Mouse (Mus musculus) midbrain, embryonic 15.5 days (tissue): ENCODE measurements around the gene Snrpc. TPM values are rescaled to one million over a fixed set of nuclear protein-coding genes. Genes with fewer than 3 reads are reported as not detected.

Experiments used
- ATAC-seq: fragments of 200-750 bp; cut with Nextera tagmentation; replicated peaks from 2 replicates; pipeline ENCODE4 v1.8.0; 2017; ENCODE audit warnings: moderate TSS enrichment
- H3K27ac ChIP-seq: fragments of 300-500 bp; sonication (generic); 2 replicates; pipeline ENCODE4 v1.5.1; 2015; ENCODE audit warnings: mild to moderate bottlenecking, inconsistent platforms
- H3K27me3 ChIP-seq: fragments of 300-500 bp; sonication (generic); replicated peaks from 2 replicates; pipeline ENCODE4 v1.6.1; 2015; ENCODE audit warnings: inconsistent platforms
- H3K36me3 ChIP-seq: fragments of 300-500 bp; sonication (generic); replicated peaks from 2 replicates; pipeline ENCODE4 v1.6.1; 2015; ENCODE audit warnings: inconsistent platforms
- H3K4me1 ChIP-seq: fragments of 300-500 bp; sonication (generic); 2 replicates; pipeline ENCODE4 v1.6.1; 2015; ENCODE audit warnings: inconsistent platforms
- H3K4me2 ChIP-seq: fragments of 300-500 bp; sonication (generic); 2 replicates; pipeline ENCODE4 v1.6.1; 2015; ENCODE audit warnings: inconsistent platforms, mild to moderate bottlenecking, moderate library complexity
- H3K4me3 ChIP-seq: fragments of 300-500 bp; sonication (generic); 2 replicates; pipeline ENCODE4 v1.5.1; 2015; ENCODE audit warnings: mild to moderate bottlenecking, inconsistent platforms
- H3K9ac ChIP-seq: fragments of 300-500 bp; sonication (generic); 2 replicates; pipeline ENCODE4 v1.6.1; 2015; ENCODE audit warnings: mild to moderate bottlenecking, inconsistent platforms
- H3K9me3 ChIP-seq: fragments of 300-500 bp; sonication (generic); 2 replicates; pipeline ENCODE4 v1.6.1; 2016; ENCODE audit warnings: inconsistent platforms
- WGBS: fragments of 180-500 bp; shearing (Covaris S2); methylation state at CpG from one replicate; pipeline ENCODE4 v1.1.7; 2015; ENCODE audit warnings: mixed read lengths; 5-methylcytosine and 5-hydroxymethylcytosine counted together
- polyA plus RNA-seq: library from polyadenylated mRNA; unstranded; fragments of >200 nt; fragmentation: Nextera tagmentation; extraction: Ambion mirVana; gene quantifications from 2 replicates; pipeline ENCODE4 v1.2.1, GENCODE M21; 2015

Snrpc gene
- polyA plus RNA-seq, 1 experiment from 2014 or later, result 204 TPM

- H3K9ac ChIP-seq, result peak within 1 kb of the TSS; percentile 85
- H3K27ac ChIP-seq, result peak within 1 kb of the TSS; percentile 89
- H3K27me3 ChIP-seq, result no peaks in the 10 kb centered on the region
- peak within 1 kb of the TSS; percentile 74 for H3K4me2 ChIP-seq
- ATAC-seq, result peak; percentile 88
- peak within 1 kb of the TSS; percentile 81 for H3K4me3 ChIP-seq
- no peaks in the 10 kb centered on the region for H3K9me3 ChIP-seq
- under 1% methylated on average over 54 of the region's 54 CpGs for WGBS
- H3K4me1 ChIP-seq, result peaks cover 27% of the 10 kb centered on the region
- peaks cover 12% of the 10 kb centered on the region for H3K36me3 ChIP-seq
Measured at GRCm38 (mm10) chr17:27856265-27856797, 18.4 kb downstream of the Snrpc start, which contains the start of gene Uhrf1bp1. Gene Uhrf1bp1 (plus strand): TSS chr17:27856441.

- H3K36me3 ChIP-seq, result peaks cover 12% of the 10 kb centered on the region
- WGBS, result 1% methylated on average over 50 of the region's 52 CpGs
- peak overlapping the region; percentile 81 for H3K4me3 ChIP-seq
- peak overlapping the region; percentile 74 for H3K4me2 ChIP-seq
- H3K27me3 ChIP-seq, result no peaks in the 10 kb centered on the region
- peak overlapping the region; percentile 85 for H3K9ac ChIP-seq
- H3K27ac ChIP-seq, result peak overlapping the region; percentile 89
- peak; percentile 71 for ATAC-seq
- H3K4me1 ChIP-seq, result peaks cover 27% of the 10 kb centered on the region
- no peaks in the 10 kb centered on the region for H3K9me3 ChIP-seq
Measured at GRCm38 (mm10) chr17:27856798-27857648, 19.1 kb downstream of the Snrpc start.

- H3K27ac ChIP-seq, result no peak overlapping the region
- no peaks in the 10 kb centered on the region for H3K9me3 ChIP-seq
- peak overlapping the region; percentile 81 for H3K4me3 ChIP-seq
- peak overlapping the region; percentile 85 for H3K9ac ChIP-seq
- no peak for ATAC-seq
- WGBS, result 60% methylated on average over 11 of the region's 11 CpGs
- H3K27me3 ChIP-seq, result no peaks in the 10 kb centered on the region
- peak overlapping the region; percentile 74 for H3K4me2 ChIP-seq
- peaks cover 27% of the 10 kb centered on the region for H3K4me1 ChIP-seq
- peaks cover 4% of the 10 kb centered on the region; the same call in 1 of the 2 replicates for H3K36me3 ChIP-seq
Measured at GRCm38 (mm10) chr17:27857649-27858475, 19.9 kb downstream of the Snrpc start.

- ATAC-seq, result no peak
- Histone ChIP-seq H3K27me3 (no peaks in the 10 kb centered on the region), H3K4me3 (no peak overlapping the region), H3K9ac (peak overlapping the region; percentile 16; the same call in 1 of the 2 replicates), H3K36me3 (no peaks in the 10 kb centered on the region), H3K27ac (no peak overlapping the region), H3K4me2 (no peak overlapping the region), H3K4me1 (peaks cover 27% of the 10 kb centered on the region), H3K9me3 (no peaks in the 10 kb centered on the region)
- WGBS, result 46% methylated on average over 2 of the region's 2 CpGs
Measured at GRCm38 (mm10) chr17:27859131-27859530, 21.2 kb downstream of the Snrpc start.

GRCm38 (mm10) chr17:27865461-27865860, 27.5 kb downstream of the Snrpc start:
- no peak for ATAC-seq
- Histone ChIP-seq H3K4me2 (no peak overlapping the region), H3K36me3 (no peaks in the 10 kb centered on the region), H3K9ac (no peak overlapping the region), H3K27me3 (no peaks in the 10 kb centered on the region), H3K9me3 (no peaks in the 10 kb centered on the region), H3K4me1 (no peaks in the 10 kb centered on the region), H3K4me3 (no peak overlapping the region), H3K27ac (no peak overlapping the region)
- 94% methylated on average over 2 of the region's 2 CpGs for WGBS

- ATAC-seq, result no peak
- H3K4me1 ChIP-seq, result no peaks in the 10 kb centered on the region
- H3K27ac ChIP-seq, result no peak overlapping the region
- H3K9me3 ChIP-seq, result no peaks in the 10 kb centered on the region
- H3K27me3 ChIP-seq, result no peaks in the 10 kb centered on the region
- no peak overlapping the region for H3K4me3 ChIP-seq
- H3K9ac ChIP-seq, result no peak overlapping the region
- no peak overlapping the region for H3K4me2 ChIP-seq
- whole genome bisulfite sequencing, result 96% methylated on average over 4 of the region's 4 CpGs
- H3K36me3 ChIP-seq, result no peaks in the 10 kb centered on the region
Measured at GRCm38 (mm10) chr17:27866737-27867136, 28.8 kb downstream of the Snrpc start.

- no peak overlapping the region for H3K4me3 ChIP-seq
- no peaks in the 10 kb centered on the region for H3K27me3 ChIP-seq
- H3K36me3 ChIP-seq, result no peaks in the 10 kb centered on the region
- no peak for ATAC-seq
- H3K9ac ChIP-seq, result no peak overlapping the region
- no peak overlapping the region for H3K27ac ChIP-seq
- no peaks in the 10 kb centered on the region; the same call in 1 of the 2 replicates for H3K4me1 ChIP-seq
- WGBS, result 89% methylated on average over 3 of the region's 3 CpGs
- H3K9me3 ChIP-seq, result no peaks in the 10 kb centered on the region
- no peak overlapping the region for H3K4me2 ChIP-seq
Measured at GRCm38 (mm10) chr17:27871851-27872250, 33.9 kb downstream of the Snrpc start.

- no peak overlapping the region for H3K4me3 ChIP-seq
- H3K36me3 ChIP-seq, result no peaks in the 10 kb centered on the region
- no peaks in the 10 kb centered on the region for H3K27me3 ChIP-seq
- H3K9me3 ChIP-seq, result no peaks in the 10 kb centered on the region
- no peaks in the 10 kb centered on the region; the same call in 1 of the 2 replicates for H3K4me1 ChIP-seq
- ATAC-seq, result no peak
- no peak overlapping the region for H3K9ac ChIP-seq
- WGBS, result 81% methylated on average over 3 of the region's 3 CpGs
- H3K27ac ChIP-seq, result no peak overlapping the region
- H3K4me2 ChIP-seq, result no peak overlapping the region
Measured at GRCm38 (mm10) chr17:27873583-27873982, 35.6 kb downstream of the Snrpc start.

- 77% methylated on average over 5 of the region's 5 CpGs for WGBS
Measured at GRCm38 (mm10) chr17:27874510-27874909, 36.6 kb downstream of the Snrpc start.

GRCm38 (mm10) chr17:27881518-27881917, 43.6 kb downstream of the Snrpc start:
- Histone ChIP-seq H3K4me3 (no peak overlapping the region), H3K4me2 (no peak overlapping the region), H3K27ac (no peak overlapping the region), H3K36me3 (peaks cover 27% of the 10 kb centered on the region), H3K9ac (no peak overlapping the region), H3K4me1 (no peaks in the 10 kb centered on the region), H3K9me3 (no peaks in the 10 kb centered on the region), H3K27me3 (no peaks in the 10 kb centered on the region)
- 72% methylated on average over 11 of the region's 11 CpGs for WGBS
- ATAC-seq, result no peak

More at GRCm38 (mm10) chr17:27874510-27874909, 36.6 kb downstream of the Snrpc start:
- Histone ChIP-seq H3K9ac (no peak overlapping the region), H3K4me2 (no peak overlapping the region), H3K36me3 (no peaks in the 10 kb centered on the region), H3K27ac (no peak overlapping the region), H3K9me3 (no peaks in the 10 kb centered on the region), H3K4me3 (no peak overlapping the region), H3K27me3 (no peaks in the 10 kb centered on the region), H3K4me1 (no peaks in the 10 kb centered on the region; the same call in 1 of the 2 replicates)
- no peak for ATAC-seq

- H3K4me3 ChIP-seq, result no peak overlapping the region
- no peak overlapping the region for H3K9ac ChIP-seq
- no peaks in the 10 kb centered on the region for H3K27me3 ChIP-seq
- H3K27ac ChIP-seq, result no peak overlapping the region
- H3K36me3 ChIP-seq, result peaks cover 34% of the 10 kb centered on the region
- H3K4me1 ChIP-seq, result no peaks in the 10 kb centered on the region
- WGBS, result 94% methylated on average over 8 of the region's 8 CpGs
- no peak for ATAC-seq
- no peak overlapping the region for H3K4me2 ChIP-seq
- no peaks in the 10 kb centered on the region for H3K9me3 ChIP-seq
Measured at GRCm38 (mm10) chr17:27883129-27883528, 45.2 kb downstream of the Snrpc start.

- no peak overlapping the region for H3K9ac ChIP-seq
- WGBS, result 96% methylated on average over 6 of the region's 6 CpGs
- H3K4me2 ChIP-seq, result no peak overlapping the region
- H3K9me3 ChIP-seq, result no peaks in the 10 kb centered on the region
- H3K27ac ChIP-seq, result no peak overlapping the region
- H3K27me3 ChIP-seq, result no peaks in the 10 kb centered on the region
- no peak overlapping the region for H3K4me3 ChIP-seq
- H3K4me1 ChIP-seq, result no peaks in the 10 kb centered on the region
- ATAC-seq, result no peak
- peaks cover 34% of the 10 kb centered on the region for H3K36me3 ChIP-seq
Measured at GRCm38 (mm10) chr17:27883994-27884393, 46.0 kb downstream of the Snrpc start.
